Mouse (Mus musculus): Measurements from ENCODE around the gene Fabp6. TPM values are rescaled to one million over a fixed set of nuclear protein-coding genes. Genes with fewer than 3 reads are reported as not detected.
A peak's percentile ranks its signal among the peaks of the same experiment; 100 is the strongest.

Fabp6 gene
- total and polyA plus RNA-seq, 2 experiments from 2014 or later, result not detected

- TF ChIP-seq CTCF (IDR thresholded peaks at IDR 0.05; ENCODE audit: low read depth), result no peak
- Histone ChIP-seq H3K4me1 (ENCODE audit: insufficient read depth, low read length) (no peaks in the 10 kb centered on the region), H3K27me3 (ENCODE audit: insufficient read depth, low read length) (no peaks in the 10 kb centered on the region), H3K27ac (no peak overlapping the region), H3K36me3 (ENCODE audit: insufficient read depth, low read length) (no peaks in the 10 kb centered on the region), H3K4me3 (ENCODE audit: low read length) (no peak overlapping the region), H3K9ac (replicated peaks; ENCODE audit: low read length) (no peak overlapping the region), H3K9me3 (ENCODE audit: low read length) (no peaks in the 10 kb centered on the region), H3K4me2 (ENCODE audit: low read depth, low read length) (no peak overlapping the region)
- WGBS, result 92% methylated on average over 2 of the region's 2 CpGs
- DNase-seq (ENCODE audit: low spot score) (no peak), ATAC-seq (no peak)
These were observed 2.9 kb upstream of the Fabp6 start for GRCm38 (mm10) chr11:43604207-43604606.

- no peak overlapping the region for H3K4me3 ChIP-seq (ENCODE audit: low read length)
- no peaks in the 10 kb centered on the region for H3K9me3 ChIP-seq (ENCODE audit: low read length)
- no peak for TF ChIP-seq CTCF (IDR thresholded peaks at IDR 0.05; ENCODE audit: low read depth)
- no peaks in the 10 kb centered on the region for H3K36me3 ChIP-seq (ENCODE audit: insufficient read depth, low read length)
- no peaks in the 10 kb centered on the region for H3K4me1 ChIP-seq (ENCODE audit: insufficient read depth, low read length)
- ATAC-seq, result no peak
- 63% methylated on average over 6 of the region's 6 CpGs for WGBS
- no peaks in the 10 kb centered on the region for H3K27me3 ChIP-seq (ENCODE audit: insufficient read depth, low read length)
- DNase-seq (ENCODE audit: low spot score), result no peak
- H3K27ac ChIP-seq, result no peak overlapping the region
- H3K9ac ChIP-seq (replicated peaks; ENCODE audit: low read length), result no peak overlapping the region
- no peak overlapping the region for H3K4me2 ChIP-seq (ENCODE audit: low read depth, low read length)
These were observed 11.7 kb downstream of the Fabp6 start for GRCm38 (mm10) chr11:43589530-43590072.

- Histone ChIP-seq H3K4me2 (ENCODE audit: low read depth, low read length) (no peak within 1 kb of the TSS), H3K27ac (no peak within 1 kb of the TSS), H3K9me3 (ENCODE audit: low read length) (no peaks in the 10 kb centered on the region), H3K27me3 (ENCODE audit: insufficient read depth, low read length) (no peaks in the 10 kb centered on the region), H3K9ac (replicated peaks; ENCODE audit: low read length) (no peak within 1 kb of the TSS), H3K4me3 (ENCODE audit: low read length) (no peak within 1 kb of the TSS), H3K4me1 (ENCODE audit: insufficient read depth, low read length) (no peaks in the 10 kb centered on the region), H3K36me3 (ENCODE audit: insufficient read depth, low read length) (peaks cover 4% of the 10 kb centered on the region; the same call in 1 of the 2 replicates)
- WGBS, result 72% methylated on average over 7 of the region's 7 CpGs
- TF ChIP-seq CTCF (IDR thresholded peaks at IDR 0.05; ENCODE audit: low read depth), result peak; percentile 76
- DNase-seq (ENCODE audit: low spot score) (peak; percentile 82), ATAC-seq (no peak)
These were observed 14.8 kb downstream of the Fabp6 start, which contains the start of gene 4933415A04Rik for GRCm38 (mm10) chr11:43586324-43587090. 4933415A04Rik (plus strand) TSS chr11:43587040.

- ATAC-seq, result 0 out of 2 replicates have a peak, but pooled peaks have one; percentile 35
- H3K27ac ChIP-seq, result no peak overlapping the region
- peaks cover 4% of the 10 kb centered on the region; the same call in 1 of the 2 replicates for H3K36me3 ChIP-seq (ENCODE audit: insufficient read depth, low read length)
- H3K9me3 ChIP-seq (ENCODE audit: low read length), result no peaks in the 10 kb centered on the region
- TF ChIP-seq CTCF (IDR thresholded peaks at IDR 0.05; ENCODE audit: low read depth), result no peak
- no peak for DNase-seq (ENCODE audit: low spot score)
- no peak overlapping the region for H3K9ac ChIP-seq (replicated peaks; ENCODE audit: low read length)
- WGBS, result 86% methylated on average over 22 of the region's 22 CpGs
- H3K4me3 ChIP-seq (ENCODE audit: low read length), result no peak overlapping the region
- no peak overlapping the region for H3K4me2 ChIP-seq (ENCODE audit: low read depth, low read length)
- H3K27me3 ChIP-seq (ENCODE audit: insufficient read depth, low read length), result no peaks in the 10 kb centered on the region
- H3K4me1 ChIP-seq (ENCODE audit: insufficient read depth, low read length), result no peaks in the 10 kb centered on the region
These were observed 15.9 kb downstream of the Fabp6 start for GRCm38 (mm10) chr11:43585211-43586005.

- Histone ChIP-seq H3K4me3 (ENCODE audit: low read length) (no peak overlapping the region), H3K27ac (no peak overlapping the region), H3K9ac (replicated peaks; ENCODE audit: low read length) (no peak overlapping the region), H3K4me2 (ENCODE audit: low read depth, low read length) (no peak overlapping the region), H3K4me1 (ENCODE audit: insufficient read depth, low read length) (0 out of 2 replicates have a peak, but pooled peaks cover 6% of the 10 kb centered on the region), H3K27me3 (ENCODE audit: insufficient read depth, low read length) (no peaks in the 10 kb centered on the region), H3K36me3 (ENCODE audit: insufficient read depth, low read length) (no peaks in the 10 kb centered on the region; the same call in 1 of the 2 replicates), H3K9me3 (ENCODE audit: low read length) (no peaks in the 10 kb centered on the region)
- 69% methylated on average over 11 of the region's 11 CpGs for WGBS
- DNase-seq (ENCODE audit: low spot score), result no peak
- TF ChIP-seq CTCF (IDR thresholded peaks at IDR 0.05; ENCODE audit: low read depth), result no peak
- 0 out of 2 replicates have a peak, but pooled peaks have one; percentile 22 for ATAC-seq
These were observed 23.4 kb downstream of the Fabp6 start for GRCm38 (mm10) chr11:43577713-43578478.

Data from hindbrain, postnatal 0 days (tissue).